Mouse (Mus musculus) kidney, postnatal 10 days (tissue): Measurements from ENCODE around the gene Gm21828.
"Not testable (repeated sequence)": the region's sequence is repeated elsewhere in the genome, so short reads cannot be mapped to it uniquely, and the experiment has no call there.

Source experiments
- DNase-seq: peaks from one replicate; pipeline ENCODE4 v3.0.0; 2021; ENCODE audit warnings: mixed read lengths

Gene Gm21828

GRCm38 (mm10) chrY:13223828-13224227, at the start of gene Gm21828:
Gene Gm21828 (minus strand): TSS chrY:13223928.
- not testable (repeated sequence) for DNase-seq

DNA sequence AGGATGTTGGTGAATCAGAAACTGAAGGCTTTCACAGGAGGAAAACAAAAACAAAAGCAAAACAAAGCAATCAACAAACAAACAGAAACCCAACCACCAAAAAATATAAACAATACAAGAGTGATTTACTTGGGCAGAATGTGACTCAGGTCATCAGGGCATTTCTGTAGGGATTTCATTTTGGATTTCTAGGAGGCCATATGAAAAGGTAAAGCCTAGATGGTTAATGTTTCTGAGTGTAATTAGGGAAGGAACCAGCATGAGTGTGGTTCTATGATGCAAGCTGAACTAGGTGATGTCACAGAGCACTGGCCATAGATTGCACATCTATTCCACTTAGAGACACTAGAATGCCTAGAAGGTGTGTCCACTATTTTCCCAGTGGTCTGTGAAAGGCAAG, 28.4 kb upstream of the Gm21828 start, which contains the start of the genes Gm21440 and Gm21454:
Gm21440 (plus strand) TSS at position 301 of the 400 bp plus-strand sequence.
Gm21454 (plus strand) TSS at position 352 of the 400 bp plus-strand sequence.
- not testable (repeated sequence) for DNase-seq
